Mouse (Mus musculus) limb, embryonic 14.5 days (tissue): Measurements from ENCODE around the gene Olfr187. TPM values are rescaled to one million over a fixed set of nuclear protein-coding genes. Genes with fewer than 3 reads are reported as not detected.
"Not testable (repeated sequence)": the region's sequence is repeated elsewhere in the genome, so short reads cannot be mapped to it uniquely, and the experiment has no call there.

Experiments used
- ATAC-seq: fragments of 200-750 bp; cut with Nextera tagmentation; 2 replicates; pipeline ENCODE4 v1.8.0; 2017; ENCODE audit warnings: low read depth, moderate number of reproducible peaks, moderate TSS enrichment; ENCODE audit not compliant: low FRiP score
- DNase-seq: peaks from one replicate; pipeline ENCODE4 v3.0.0-alpha.2; 2015; ENCODE audit warnings: low spot score
- H3K27ac ChIP-seq: fragments of 300-500 bp; sonication (generic); replicated peaks from 2 replicates; pipeline ENCODE4 v1.5.1; 2014; ENCODE audit warnings: low read depth, mild to moderate bottlenecking, low read length, moderate library complexity, mixed read lengths
- H3K27me3 ChIP-seq: fragments of 300-500 bp; sonication (generic); 2 replicates; pipeline ENCODE4 v1.6.1; 2014; ENCODE audit warnings: low read length, mixed read lengths; ENCODE audit not compliant: control insufficient read depth, insufficient read depth
- H3K36me3 ChIP-seq: fragments of 300-500 bp; sonication (generic); 2 replicates; pipeline ENCODE4 v1.6.1; 2014; ENCODE audit warnings: mild to moderate bottlenecking, low read length, moderate library complexity, mixed read lengths; ENCODE audit not compliant: control insufficient read depth, insufficient read depth
- H3K4me1 ChIP-seq: fragments of 300-500 bp; sonication (generic); 2 replicates; pipeline ENCODE4 v1.6.1; 2014; ENCODE audit warnings: antibody characterized with exemption, low read length, mixed read lengths; ENCODE audit not compliant: control insufficient read depth, insufficient read depth
- H3K4me2 ChIP-seq: fragments of 300-500 bp; sonication (generic); replicated peaks from 2 replicates; pipeline ENCODE4 v1.6.1; 2014; ENCODE audit warnings: low read depth, mild to moderate bottlenecking, low read length, moderate library complexity; ENCODE audit not compliant: severe bottlenecking
- H3K4me3 ChIP-seq: fragments of 300-500 bp; sonication (generic); replicated peaks from 2 replicates; pipeline ENCODE4 v1.5.1; 2014; ENCODE audit warnings: low read length
- H3K9ac ChIP-seq: fragments of 300-500 bp; sonication (generic); 2 replicates; pipeline ENCODE4 v1.6.1; 2014; ENCODE audit warnings: mild to moderate bottlenecking, low read depth, low read length, moderate library complexity; ENCODE audit not compliant: severe bottlenecking
- H3K9me3 ChIP-seq: fragments of 300-500 bp; sonication (generic); 2 replicates; pipeline ENCODE4 v1.6.1; 2016; ENCODE audit warnings: low read length; ENCODE audit not compliant: control insufficient read depth
- POLR2A ChIP-seq: fragments of 200-500 bp; IDR thresholded peaks from 2 replicates; pipeline ENCODE4 v1.8.0; 2012; ENCODE audit warnings: inconsistent platforms, mild to moderate bottlenecking, moderate library complexity, borderline replicate concordance; ENCODE audit not compliant: insufficient read depth, insufficient read length; ENCODE audit errors: extremely low read depth
- WGBS: fragments of 180-500 bp; shearing (Covaris S2); extraction: QIAGEN DNeasy Blood & Tissue Kit; methylation state at CpG from one replicate; pipeline ENCODE4 v1.1.7; 2014; 5-methylcytosine and 5-hydroxymethylcytosine counted together
- polyA plus RNA-seq, 2 experiments: library from polyadenylated mRNA; depleted of rRNA in 1 of 2; stranded (reverse) in 1 of 2; unstranded in 1 of 2; fragments of >200 nt; fragmentation: Nextera tagmentation in 1 of 2; extraction: Ambion mirVana in 1 of 2; gene quantifications; 2 replicates each; pipeline versions ENCODE4 v1.2.1 to v1.2.3; 2012 to 2014

Gene Olfr187
- polyA plus RNA-seq (2012; rRNA removed): not detected in 2 replicates
- polyA plus RNA-seq (2014; fragmentation: Nextera tagmentation; extraction: Ambion mirVana): not detected in 2 replicates

- WGBS: 79% methylated on average over 7 of the region's 7 CpGs
- H3K27ac ChIP-seq: no peak within 1 kb of the TSS
- no peak for TF ChIP-seq POLR2A
Measured at GRCm38 (mm10) chr16:59039710-59040109, at the start of gene Olfr187. Gene Olfr187, minus strand, starts transcription at chr16:59039767.

DNA sequence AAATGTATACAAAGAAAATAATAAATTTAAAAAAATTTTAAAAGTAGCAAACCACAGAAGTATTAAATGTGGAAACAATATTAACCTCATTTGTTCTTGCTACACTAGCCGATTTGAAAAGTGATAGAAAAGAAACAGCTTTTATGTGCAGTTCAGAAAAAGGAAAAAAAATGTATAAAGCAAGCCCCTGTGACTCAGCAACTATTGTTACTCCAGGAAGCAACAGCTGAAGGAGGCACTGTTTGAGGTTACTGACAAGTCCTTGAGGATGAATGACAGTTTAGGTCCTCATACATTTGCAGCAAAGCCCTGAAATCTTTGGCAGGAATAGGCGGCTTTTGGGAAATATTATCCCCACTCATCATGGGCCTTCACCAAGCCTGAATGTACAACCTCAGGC, 41.5 kb upstream of the Olfr187 start:
- H3K4me2 ChIP-seq, H3K9ac ChIP-seq, H3K27ac ChIP-seq, H3K9me3 ChIP-seq, H3K36me3 ChIP-seq, H3K27me3 ChIP-seq, H3K4me1 ChIP-seq, ATAC-seq, DNase-seq, H3K4me3 ChIP-seq: not testable (repeated sequence)
- 88% methylated on average over 2 of the region's 2 CpGs for WGBS

More at GRCm38 (mm10) chr16:59039710-59040109, at the start of gene Olfr187:
- no peak for ATAC-seq
- H3K9me3 ChIP-seq: no peaks in the 10 kb centered on the region
- no peak within 1 kb of the TSS for H3K4me2 ChIP-seq
- H3K9ac ChIP-seq: no peak within 1 kb of the TSS
- H3K4me3 ChIP-seq: no peak within 1 kb of the TSS
- DNase-seq: no peak
- H3K4me1 ChIP-seq: no peaks in the 10 kb centered on the region
- no peaks in the 10 kb centered on the region for H3K27me3 ChIP-seq
- no peaks in the 10 kb centered on the region for H3K36me3 ChIP-seq

- DNase-seq: no peak
- ATAC-seq: no peak
- Histone ChIP-seq H3K4me2 (no peak within 1 kb of the TSS), H3K4me3 (no peak within 1 kb of the TSS), H3K9ac (no peak within 1 kb of the TSS), H3K9me3 (no peaks in the 10 kb centered on the region), H3K27ac (no peak within 1 kb of the TSS), H3K4me1 (no peaks in the 10 kb centered on the region), H3K36me3 (no peaks in the 10 kb centered on the region), H3K27me3 (no peaks in the 10 kb centered on the region)
- TF ChIP-seq POLR2A: no peak
- 83% methylated on average over 5 of the region's 5 CpGs for WGBS
Measured at GRCm38 (mm10) chr16:59077905-59078304, 38.3 kb upstream of the Olfr187 start, which contains the start of gene Olfr190. Gene Olfr190, minus strand, starts transcription at chr16:59078005.

DNA sequence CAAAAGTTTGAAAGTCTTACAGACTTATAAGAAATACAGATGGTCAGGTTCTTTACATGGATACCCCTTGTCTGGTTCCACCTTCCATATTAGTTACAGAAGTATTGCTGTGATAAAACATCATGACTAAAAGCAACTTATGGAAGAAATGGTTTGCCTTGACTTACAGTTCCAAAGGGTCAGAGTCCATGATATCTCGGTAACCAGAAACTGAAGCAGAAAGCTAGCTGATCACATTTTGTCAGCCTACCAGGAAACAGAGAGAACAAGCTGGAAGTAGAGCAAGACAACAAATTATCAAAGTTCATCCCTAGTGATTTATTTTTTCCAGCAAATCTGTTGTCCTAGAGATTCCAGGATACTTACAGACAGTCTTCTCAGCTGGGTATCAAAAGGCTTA, 34.0 kb upstream of the Olfr187 start:
- 77% methylated on average over 1 of the region's 1 CpGs for WGBS

GRCm38 (mm10) chr16:59071755-59072154, 32.2 kb upstream of the Olfr187 start:
- DNase-seq (no peak), ATAC-seq (no peak)
- Histone ChIP-seq H3K27me3 (no peaks in the 10 kb centered on the region), H3K4me3 (no peak overlapping the region), H3K27ac (no peak overlapping the region), H3K9ac (no peak overlapping the region), H3K9me3 (no peaks in the 10 kb centered on the region), H3K4me1 (no peaks in the 10 kb centered on the region), H3K4me2 (no peak overlapping the region), H3K36me3 (no peaks in the 10 kb centered on the region)
- TF ChIP-seq POLR2A: no peak

More for the DNA sequence above, 34.0 kb upstream of the Olfr187 start:
- no peak overlapping the region for H3K9ac ChIP-seq
- no peak overlapping the region for H3K4me3 ChIP-seq
- H3K36me3 ChIP-seq: no peaks in the 10 kb centered on the region
- no peaks in the 10 kb centered on the region for H3K27me3 ChIP-seq
- no peak overlapping the region for H3K27ac ChIP-seq
- no peak for TF ChIP-seq POLR2A
- H3K4me2 ChIP-seq: no peak overlapping the region
- no peaks in the 10 kb centered on the region for H3K9me3 ChIP-seq
- no peaks in the 10 kb centered on the region for H3K4me1 ChIP-seq
- DNase-seq: no peak
- no peak for ATAC-seq

DNA sequence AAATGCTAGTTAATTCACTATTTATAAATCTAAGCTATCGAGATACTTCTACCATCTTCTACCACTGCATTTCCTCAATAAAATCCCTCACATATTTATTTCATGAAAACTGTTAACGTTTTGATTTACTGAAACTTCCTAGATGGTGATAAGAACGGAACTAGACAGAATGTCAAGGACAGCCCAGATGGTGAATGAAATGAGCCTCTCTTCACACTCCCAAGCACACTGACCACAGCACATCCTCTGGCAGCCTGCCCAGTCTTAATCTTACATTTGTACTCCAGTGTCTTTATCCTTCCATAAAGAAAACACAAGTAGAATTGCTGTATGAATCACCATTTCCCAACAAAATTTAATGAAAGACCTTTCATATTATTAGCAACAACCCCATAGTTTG, 22.8 kb upstream of the Olfr187 start:
- DNase-seq, H3K4me3 ChIP-seq, H3K36me3 ChIP-seq, H3K27me3 ChIP-seq, ATAC-seq, H3K9ac ChIP-seq, H3K4me2 ChIP-seq, H3K9me3 ChIP-seq, H3K4me1 ChIP-seq, H3K27ac ChIP-seq: not testable (repeated sequence)
- WGBS: 68% methylated on average over 3 of the region's 3 CpGs

DNA sequence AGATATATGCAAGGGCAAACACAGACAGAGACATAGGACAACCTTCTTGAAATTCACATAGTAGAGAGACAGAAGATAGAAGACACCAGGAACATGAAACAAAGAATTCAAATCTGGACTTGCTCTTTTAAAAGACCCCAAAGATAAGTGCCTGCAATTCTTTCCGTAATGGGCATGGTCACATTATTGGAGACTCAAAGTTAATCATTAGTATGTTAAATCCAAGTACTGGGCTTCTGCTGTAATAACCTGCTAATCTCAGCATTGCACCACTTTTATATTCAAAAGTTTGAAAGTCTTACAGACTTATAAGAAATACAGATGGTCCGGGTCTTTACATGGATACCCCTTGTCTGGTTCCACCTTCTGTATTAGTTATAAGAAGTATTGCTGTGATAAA, 9.7 kb upstream of the Olfr187 start:
- not testable (repeated sequence) for H3K36me3 ChIP-seq, ATAC-seq, H3K9ac ChIP-seq, H3K4me2 ChIP-seq, H3K9me3 ChIP-seq, H3K4me3 ChIP-seq, DNase-seq, H3K27ac ChIP-seq, H3K27me3 ChIP-seq, H3K4me1 ChIP-seq
- WGBS: 95% methylated on average over 2 of the region's 2 CpGs
